Mouse (Mus musculus): Measurements from ENCODE around the gene Aldh6a1. TPM values are rescaled to one million over a fixed set of nuclear protein-coding genes. Genes with fewer than 3 reads are reported as not detected.

Gene Aldh6a1
- polyA plus RNA-seq, 1 experiment from 2014 or later: 31.2 TPM

DNA sequence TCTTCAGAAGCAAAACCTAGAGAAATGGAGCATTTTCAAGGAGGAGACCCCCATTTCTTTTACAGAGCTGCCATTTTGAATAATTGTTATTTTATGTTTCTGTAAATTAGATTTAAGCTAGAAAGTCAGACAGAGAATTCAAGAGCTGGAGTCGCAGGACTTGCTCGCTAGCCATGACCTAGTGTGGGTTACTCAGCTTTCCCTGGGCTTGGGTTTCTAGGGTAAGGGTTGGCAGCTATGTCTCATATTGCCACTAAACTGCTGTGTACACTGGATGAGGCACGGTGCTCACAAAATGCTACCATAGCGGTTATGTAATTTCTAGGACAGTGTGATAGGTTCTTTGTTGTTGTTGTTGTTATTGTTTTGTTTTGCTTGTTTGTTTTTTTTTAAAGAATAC lies 58.1 kb downstream of the Aldh6a1 start:
- no peak overlapping the region for H3K9ac ChIP-seq
- no peaks in the 10 kb centered on the region for H3K9me3 ChIP-seq
- H3K27ac ChIP-seq (replicated peaks): no peak overlapping the region
- H3K36me3 ChIP-seq: no peaks in the 10 kb centered on the region
- no peak for ATAC-seq (ENCODE audit: low FRiP score, low read depth)
- no peak overlapping the region for H3K4me3 ChIP-seq
- H3K27me3 ChIP-seq: no peaks in the 10 kb centered on the region
- H3K4me2 ChIP-seq: no peak overlapping the region
- 97% methylated on average over 4 of the region's 4 CpGs for WGBS
- H3K4me1 ChIP-seq (replicated peaks): no peaks in the 10 kb centered on the region

GRCm38 (mm10) chr12:84390336-84390735 lies 60.5 kb downstream of the Aldh6a1 start:
- no peak overlapping the region for H3K27ac ChIP-seq (replicated peaks)
- H3K4me1 ChIP-seq (replicated peaks): no peaks in the 10 kb centered on the region
- H3K36me3 ChIP-seq: peaks cover 6% of the 10 kb centered on the region; the same call in 1 of the 2 replicates
- no peak overlapping the region for H3K9ac ChIP-seq
- H3K4me2 ChIP-seq: no peak overlapping the region
- ATAC-seq (ENCODE audit: low FRiP score, low read depth): no peak
- 88% methylated on average over 6 of the region's 6 CpGs for WGBS
- no peaks in the 10 kb centered on the region for H3K9me3 ChIP-seq
- H3K27me3 ChIP-seq: no peaks in the 10 kb centered on the region
- H3K4me3 ChIP-seq: no peak overlapping the region

- no peak for ATAC-seq (ENCODE audit: low FRiP score, low read depth)
- Histone ChIP-seq H3K4me1 (replicated peaks) (no peaks in the 10 kb centered on the region), H3K36me3 (peaks cover 15% of the 10 kb centered on the region), H3K4me2 (no peak overlapping the region), H3K27me3 (no peaks in the 10 kb centered on the region), H3K9ac (no peak overlapping the region), H3K27ac (replicated peaks) (no peak overlapping the region), H3K9me3 (no peaks in the 10 kb centered on the region), H3K4me3 (no peak overlapping the region)
- WGBS: 77% methylated on average over 14 of the region's 14 CpGs
Observed at GRCm38 (mm10) chr12:84388774-84389400, 61.9 kb downstream of the Aldh6a1 start.

GRCm38 (mm10) chr12:84388097-84388496 lies 62.7 kb downstream of the Aldh6a1 start:
- Histone ChIP-seq H3K27ac (replicated peaks) (no peak overlapping the region), H3K9ac (no peak overlapping the region), H3K4me3 (no peak overlapping the region), H3K27me3 (no peaks in the 10 kb centered on the region), H3K9me3 (no peaks in the 10 kb centered on the region), H3K36me3 (peaks cover 15% of the 10 kb centered on the region), H3K4me1 (replicated peaks) (no peaks in the 10 kb centered on the region), H3K4me2 (no peak overlapping the region)
- WGBS: 77% methylated on average over 8 of the region's 8 CpGs
- ATAC-seq (ENCODE audit: low FRiP score, low read depth): no peak

- Histone ChIP-seq H3K9ac (no peak overlapping the region), H3K4me2 (no peak overlapping the region), H3K27ac (replicated peaks) (no peak overlapping the region), H3K4me1 (replicated peaks) (no peaks in the 10 kb centered on the region), H3K4me3 (no peak overlapping the region), H3K27me3 (no peaks in the 10 kb centered on the region), H3K36me3 (peaks cover 15% of the 10 kb centered on the region), H3K9me3 (no peaks in the 10 kb centered on the region)
- WGBS: 94% methylated on average over 4 of the region's 4 CpGs
- ATAC-seq (ENCODE audit: low FRiP score, low read depth): no peak
Observed at GRCm38 (mm10) chr12:84385408-84385807, 65.4 kb downstream of the Aldh6a1 start.

DNA sequence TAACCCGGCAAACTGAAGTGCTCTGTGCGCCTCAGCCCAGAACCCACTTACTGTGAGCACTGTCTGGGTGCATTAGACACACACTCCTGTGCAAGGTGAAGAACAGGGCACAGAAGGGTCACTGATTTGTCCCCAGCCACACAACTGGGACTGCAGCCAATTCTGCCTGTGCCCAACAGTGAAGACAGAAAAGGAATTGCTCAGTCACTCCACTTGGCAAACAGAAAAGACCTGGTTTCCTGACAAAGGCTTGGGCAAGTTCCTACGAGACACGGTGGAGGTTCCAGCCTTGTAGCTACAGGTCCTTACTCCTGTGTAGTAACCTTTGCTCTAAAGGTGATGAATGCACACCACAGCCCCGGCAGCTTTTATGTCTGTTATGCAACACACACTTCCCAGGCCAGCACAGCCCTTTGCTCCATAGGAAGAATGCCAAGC lies 66.1 kb downstream of the Aldh6a1 start:
- H3K9ac ChIP-seq: no peak overlapping the region
- H3K9me3 ChIP-seq: no peaks in the 10 kb centered on the region
- no peaks in the 10 kb centered on the region for H3K27me3 ChIP-seq
- H3K4me1 ChIP-seq (replicated peaks): no peaks in the 10 kb centered on the region
- H3K4me3 ChIP-seq: no peak overlapping the region
- no peak overlapping the region for H3K27ac ChIP-seq (replicated peaks)
- H3K36me3 ChIP-seq: peaks cover 15% of the 10 kb centered on the region
- H3K4me2 ChIP-seq: no peak overlapping the region
- WGBS: 66% methylated on average over 5 of the region's 5 CpGs
- no peak for ATAC-seq (ENCODE audit: low FRiP score, low read depth)

- WGBS: 89% methylated on average over 4 of the region's 4 CpGs
- Histone ChIP-seq H3K36me3 (peaks cover 23% of the 10 kb centered on the region), H3K4me3 (no peak overlapping the region), H3K4me1 (replicated peaks) (no peaks in the 10 kb centered on the region), H3K4me2 (no peak overlapping the region), H3K27ac (replicated peaks) (no peak overlapping the region), H3K27me3 (no peaks in the 10 kb centered on the region), H3K9ac (no peak overlapping the region), H3K9me3 (no peaks in the 10 kb centered on the region)
- no peak for ATAC-seq (ENCODE audit: low FRiP score, low read depth)
Observed at GRCm38 (mm10) chr12:84382369-84382768, 68.4 kb downstream of the Aldh6a1 start.

Other genes starting within 250 kb of the Aldh6a1 start
- gene Elmsan1, start 232.1 kb downstream of the Aldh6a1 start, polyA plus RNA-seq (2015; fragmentation: Nextera tagmentation; extraction: Ambion mirVana): 4.5 and 4.9 TPM in 2 replicates
- 13.6 and 16.2 TPM in 2 replicates for gene Ptgr2, start 165.8 kb downstream of the Aldh6a1 start, polyA plus RNA-seq (2015; fragmentation: Nextera tagmentation; extraction: Ambion mirVana)
- gene Zfp410, start 134.2 kb downstream of the Aldh6a1 start, polyA plus RNA-seq (2015; fragmentation: Nextera tagmentation; extraction: Ambion mirVana): 63.3 and 66.8 TPM in 2 replicates
- 45.4 and 45.5 TPM in 2 replicates for gene Coq6, start 89.3 kb downstream of the Aldh6a1 start, polyA plus RNA-seq (2015; fragmentation: Nextera tagmentation; extraction: Ambion mirVana)
- gene Fam161b, start 89.2 kb downstream of the Aldh6a1 start, polyA plus RNA-seq (2015; fragmentation: Nextera tagmentation; extraction: Ambion mirVana): 17.2 and 17.8 TPM in 2 replicates
- 12.0 and 12.7 TPM in 2 replicates for gene Entpd5, start 42.0 kb downstream of the Aldh6a1 start, polyA plus RNA-seq (2015; fragmentation: Nextera tagmentation; extraction: Ambion mirVana)
- gene Bbof1, start 41.9 kb downstream of the Aldh6a1 start, polyA plus RNA-seq (2015; fragmentation: Nextera tagmentation; extraction: Ambion mirVana): 5.0 and 5.1 TPM in 2 replicates
- 20.9 and 21.0 TPM in 2 replicates for gene Rnf113a2, start 33.8 kb downstream of the Aldh6a1 start, polyA plus RNA-seq (2015; fragmentation: Nextera tagmentation; extraction: Ambion mirVana)
- 31.2 and 32.6 TPM in 2 replicates for gene Lin52, start 418 bp upstream of the Aldh6a1 start, polyA plus RNA-seq (2015; fragmentation: Nextera tagmentation; extraction: Ambion mirVana)
- 3.6 TPM in 2 replicates for gene Vsx2, start 118.8 kb upstream of the Aldh6a1 start, polyA plus RNA-seq (2015; fragmentation: Nextera tagmentation; extraction: Ambion mirVana)
- gene Abcd4, start 166.4 kb upstream of the Aldh6a1 start, polyA plus RNA-seq (2015; fragmentation: Nextera tagmentation; extraction: Ambion mirVana): 13.8 and 15.4 TPM in 2 replicates
- 0.05 TPM in 1 of 2 replicates, not detected in the other for gene Vrtn, start 190.0 kb upstream of the Aldh6a1 start, polyA plus RNA-seq (2015; fragmentation: Nextera tagmentation; extraction: Ambion mirVana)
- 10.9 and 12.0 TPM in 2 replicates for gene Syndig1l, start 247.8 kb upstream of the Aldh6a1 start, polyA plus RNA-seq (2015; fragmentation: Nextera tagmentation; extraction: Ambion mirVana)